ENCODE assay signal across 13 mouse cellular contexts in genomic region chr15:77354496-77354847, GRCm38 (mm10). TPM values are rescaled to one million over a fixed set of nuclear protein-coding genes. Genes with fewer than 3 reads are reported as not detected.
DNase-seq lines count a peak whose midpoint lies in the region; ATAC-seq and TF ChIP-seq lines count a peak whose summit lies in the region.
"Had no signal": no experiment of that assay in that cellular context is flagged by ENCODE, and none has a peak within 500 bp of the region (broad histone marks: within the 10 kb centered on the region; RNA-seq: fewer than 3 reads in every experiment).

No protein-coding gene starts in this region.

- no peak for ATAC-seq in forebrain, embryonic 16.5 days
- ATAC-seq in heart, postnatal 0 days (ENCODE audit: insufficient read depth, low read depth): no peak
- no peak for ATAC-seq in hindbrain, embryonic 11.5 days (ENCODE audit: low FRiP score)
- no peak for ATAC-seq in midbrain, embryonic 15.5 days (replicated peaks)
- ATAC-seq: activated CD4-positive, CD25-positive, alpha-beta regulatory T cell, adult 4 months had no signal

- 69% methylated on average over 4 of the region's 4 CpGs for WGBS in forebrain, embryonic 10.5 days
- 58% methylated on average over 4 of the region's 4 CpGs for WGBS in forebrain, embryonic 16.5 days
- WGBS in heart, postnatal 0 days: 30% methylated on average over 4 of the region's 4 CpGs
- 51% methylated on average over 4 of the region's 4 CpGs for WGBS in hindbrain, embryonic 11.5 days
- 56% methylated on average over 4 of the region's 4 CpGs for WGBS in midbrain, embryonic 15.5 days

- TF ChIP-seq EP300 in heart, postnatal 0 days (IDR thresholded peaks at IDR 0.05; ENCODE audit: low read depth): no peak

- H3K4me1 ChIP-seq in forebrain, embryonic 10.5 days: peaks cover 61% of the 10 kb centered on the region
- peaks cover 34% of the 10 kb centered on the region for H3K4me1 ChIP-seq in forebrain, embryonic 16.5 days (replicated peaks; ENCODE audit: control insufficient read depth, insufficient read depth, low read length)
- H3K4me1 ChIP-seq in heart, postnatal 0 days (ENCODE audit: control insufficient read depth, insufficient read depth): peaks cover 28% of the 10 kb centered on the region
- H3K4me1 ChIP-seq in hindbrain, embryonic 11.5 days (replicated peaks; ENCODE audit: control insufficient read depth, insufficient read depth, low read length): peaks cover 28% of the 10 kb centered on the region
- H3K4me1 ChIP-seq in midbrain, embryonic 15.5 days: peaks cover 52% of the 10 kb centered on the region

- no peak overlapping the region for H3K4me3 ChIP-seq in forebrain, embryonic 10.5 days
- no peak overlapping the region for H3K4me3 ChIP-seq in forebrain, embryonic 16.5 days (replicated peaks; ENCODE audit: low read length)
- no peak overlapping the region for H3K4me3 ChIP-seq in heart, postnatal 0 days (ENCODE audit: low read depth, low read length)
- no peak overlapping the region for H3K4me3 ChIP-seq in hindbrain, embryonic 11.5 days (ENCODE audit: low read depth, low read length)
- H3K4me3 ChIP-seq in midbrain, embryonic 15.5 days: no peak overlapping the region
- H3K4me3 ChIP-seq: lung, embryonic 15.5 days had no signal

- H3K9ac ChIP-seq in forebrain, embryonic 16.5 days (replicated peaks; ENCODE audit: low read depth, low read length): no peak overlapping the region
- no peak overlapping the region for H3K9ac ChIP-seq in heart, postnatal 0 days (replicated peaks; ENCODE audit: low read depth, low read length)
- H3K9ac ChIP-seq in hindbrain, embryonic 11.5 days (ENCODE audit: low read depth, low read length): no peak overlapping the region
- no peak overlapping the region for H3K9ac ChIP-seq in midbrain, embryonic 15.5 days
- H3K9ac ChIP-seq: lung, embryonic 15.5 days had no signal

- no peak for DNase-seq in forebrain, embryonic 10.5 days (ENCODE audit: extremely low spot score, low spot score)
- DNase-seq in heart, postnatal 0 days (ENCODE audit: low spot score): no peak
- DNase-seq in heart, adult 8-10 months (ENCODE audit: low spot score): no peak
- DNase-seq in hindbrain, embryonic 11.5 days (ENCODE audit: low spot score): no peak
- DNase-seq in ovary, postnatal 14 days (ENCODE audit: low spot score): no peak
- no peak for DNase-seq in layer of hippocampus, adult 18-20 months (ENCODE audit: low spot score in 2 of 2)
- DNase-seq: liver had no signal

- H3K36me3 ChIP-seq in forebrain, embryonic 10.5 days (replicated peaks): no peaks in the 10 kb centered on the region
- H3K36me3 ChIP-seq in forebrain, embryonic 16.5 days (ENCODE audit: control insufficient read depth, insufficient read depth): no peaks in the 10 kb centered on the region
- H3K36me3 ChIP-seq in heart, postnatal 0 days (replicated peaks; ENCODE audit: control insufficient read depth, insufficient read depth, low read length): no peaks in the 10 kb centered on the region
- no peaks in the 10 kb centered on the region for H3K36me3 ChIP-seq in hindbrain, embryonic 11.5 days (ENCODE audit: control insufficient read depth, insufficient read depth, low read length)
- no peaks in the 10 kb centered on the region for H3K36me3 ChIP-seq in midbrain, embryonic 15.5 days (replicated peaks)
- H3K36me3 ChIP-seq: lung, embryonic 15.5 days had no signal

- no peaks in the 10 kb centered on the region for H3K9me3 ChIP-seq in forebrain, embryonic 10.5 days
- no peaks in the 10 kb centered on the region for H3K9me3 ChIP-seq in forebrain, embryonic 16.5 days (ENCODE audit: control insufficient read depth, low read length)
- H3K9me3 ChIP-seq in heart, postnatal 0 days (replicated peaks; ENCODE audit: control insufficient read depth, low read length): no peaks in the 10 kb centered on the region
- no peaks in the 10 kb centered on the region for H3K9me3 ChIP-seq in hindbrain, embryonic 11.5 days (ENCODE audit: control insufficient read depth, low read length)
- no peaks in the 10 kb centered on the region for H3K9me3 ChIP-seq in midbrain, embryonic 15.5 days
- H3K9me3 ChIP-seq: lung, embryonic 15.5 days had no signal

- no peak for TF ChIP-seq CTCF in heart, postnatal 0 days (IDR thresholded peaks at IDR 0.05; ENCODE audit: low read depth)

- peaks cover 29% of the 10 kb centered on the region for H3K27me3 ChIP-seq in forebrain, embryonic 10.5 days (ENCODE audit: poor library complexity, severe bottlenecking)
- no peaks in the 10 kb centered on the region for H3K27me3 ChIP-seq in forebrain, embryonic 16.5 days (replicated peaks; ENCODE audit: control insufficient read depth, insufficient read depth, low read length)
- no peaks in the 10 kb centered on the region for H3K27me3 ChIP-seq in heart, postnatal 0 days (ENCODE audit: control insufficient read depth, insufficient read depth, low read length)
- no peaks in the 10 kb centered on the region for H3K27me3 ChIP-seq in hindbrain, embryonic 11.5 days (ENCODE audit: control insufficient read depth, insufficient read depth, low read length)
- no peaks in the 10 kb centered on the region for H3K27me3 ChIP-seq in midbrain, embryonic 15.5 days (replicated peaks)
- H3K27me3 ChIP-seq: lung, embryonic 15.5 days had no signal

- H3K27ac ChIP-seq in forebrain, embryonic 10.5 days: peak overlapping the region; percentile 69
- no peak overlapping the region for H3K27ac ChIP-seq in forebrain, embryonic 16.5 days (ENCODE audit: low read length)
- 0 out of 2 replicates have a peak overlapping the region, but pooled peaks have one; percentile 13 for H3K27ac ChIP-seq in heart, postnatal 0 days (ENCODE audit: low read depth)
- peak overlapping the region; percentile 76 for H3K27ac ChIP-seq in hindbrain, embryonic 11.5 days (ENCODE audit: low read depth, low read length)
- H3K27ac ChIP-seq in midbrain, embryonic 15.5 days: 0 out of 2 replicates have a peak overlapping the region, but pooled peaks have one; percentile 42
- H3K27ac ChIP-seq: lung, embryonic 15.5 days had no signal

- no peak overlapping the region for H3K4me2 ChIP-seq in forebrain, embryonic 16.5 days (ENCODE audit: low read length)
- no peak overlapping the region for H3K4me2 ChIP-seq in heart, postnatal 0 days (ENCODE audit: low read depth, low read length)
- no peak overlapping the region for H3K4me2 ChIP-seq in hindbrain, embryonic 11.5 days (replicated peaks; ENCODE audit: low read depth, low read length)
- no peak overlapping the region for H3K4me2 ChIP-seq in midbrain, embryonic 15.5 days
- H3K4me2 ChIP-seq: lung, embryonic 15.5 days had no signal

RNA-seq across cellular contexts. Expression of gene Apol7a, which starts 44.4 kb away (rescaled TPM):
- not detected in 2 replicates for polyA plus RNA-seq in forebrain, embryonic 10.5 days (2016; fragmentation: Nextera tagmentation; extraction: Ambion mirVana)
- polyA plus RNA-seq in forebrain, embryonic 16.5 days (2015; fragmentation: Nextera tagmentation; extraction: Ambion mirVana): not detected in 2 replicates
- 1.3 TPM in 1 of 2 replicates, not detected in the other for total RNA-seq in heart, postnatal 0 days (2014; rRNA removed; ENCODE audit: low replicate concordance)
- 0.20 and 0.27 TPM in 2 replicates for polyA plus RNA-seq in heart, postnatal 0 days (2015; fragmentation: Nextera tagmentation; extraction: Ambion mirVana)
- total RNA-seq in heart, adult 8-10 months (2022): under 1 TPM in 2 of 4 experiments, not detected in 2; 0.09 to 0.19 TPM
- polyA plus RNA-seq in hindbrain, embryonic 11.5 days (2014; fragmentation: Nextera tagmentation; extraction: Ambion mirVana): not detected in 2 replicates
- polyA plus RNA-seq in midbrain, embryonic 15.5 days (2015; fragmentation: Nextera tagmentation; extraction: Ambion mirVana): not detected in 2 replicates
- total RNA-seq in layer of hippocampus, adult 18-20 months (2021): not detected
- total RNA-seq: megakaryocyte, adult 5-6 weeks had no signal
- polyA plus RNA-seq: activated CD4-positive, CD25-positive, alpha-beta regulatory T cell, adult 4 months; kidney, embryonic 14.5 days had no signal

RNA-seq across cellular contexts. Expression of gene Rbfox2, which starts 47.7 kb away (rescaled TPM):
- polyA plus RNA-seq in forebrain, embryonic 10.5 days (2016; fragmentation: Nextera tagmentation; extraction: Ambion mirVana): 35.8 and 39.0 TPM in 2 replicates
- polyA plus RNA-seq in forebrain, embryonic 16.5 days (2015; fragmentation: Nextera tagmentation; extraction: Ambion mirVana): 212 and 226 TPM in 2 replicates
- 143 and 151 TPM in 2 replicates for total RNA-seq in heart, postnatal 0 days (2014; rRNA removed; ENCODE audit: low replicate concordance)
- polyA plus RNA-seq in heart, postnatal 0 days (2015; fragmentation: Nextera tagmentation; extraction: Ambion mirVana): 47.6 and 49.1 TPM in 2 replicates
- 100 to 1,000 TPM in 2 of 4 experiments, 10 to 100 TPM in 2; 87.6 to 108 (median 101) TPM for total RNA-seq in heart, adult 8-10 months (2022)
- 115 and 142 TPM in 2 replicates for polyA plus RNA-seq in hindbrain, embryonic 11.5 days (2014; fragmentation: Nextera tagmentation; extraction: Ambion mirVana)
- polyA plus RNA-seq in midbrain, embryonic 15.5 days (2015; fragmentation: Nextera tagmentation; extraction: Ambion mirVana): 181 and 185 TPM in 2 replicates
- total RNA-seq in layer of hippocampus, adult 18-20 months (2021): 100 to 1,000 TPM; 238 to 245 TPM

RNA-seq across cellular contexts. Expression of gene Apol9a, which starts 56.5 kb away (rescaled TPM):
- polyA plus RNA-seq in forebrain, embryonic 10.5 days (2016; fragmentation: Nextera tagmentation; extraction: Ambion mirVana): not detected in 2 replicates
- 0.09 TPM in 1 of 2 replicates, not detected in the other for polyA plus RNA-seq in forebrain, embryonic 16.5 days (2015; fragmentation: Nextera tagmentation; extraction: Ambion mirVana)
- 0.12 TPM in 1 of 2 replicates, not detected in the other for total RNA-seq in heart, postnatal 0 days (2014; rRNA removed; ENCODE audit: low replicate concordance)
- polyA plus RNA-seq in heart, postnatal 0 days (2015; fragmentation: Nextera tagmentation; extraction: Ambion mirVana): 0.45 and 0.52 TPM in 2 replicates
- under 1 TPM in 1 of 4 experiments, not detected in 3; 0.19 TPM for total RNA-seq in heart, adult 8-10 months (2022)
- polyA plus RNA-seq in hindbrain, embryonic 11.5 days (2014; fragmentation: Nextera tagmentation; extraction: Ambion mirVana): 0.03 and 0.06 TPM in 2 replicates
- polyA plus RNA-seq in midbrain, embryonic 15.5 days (2015; fragmentation: Nextera tagmentation; extraction: Ambion mirVana): 0.14 and 0.15 TPM in 2 replicates
- not detected for total RNA-seq in layer of hippocampus, adult 18-20 months (2021)
- polyA plus RNA-seq: kidney, embryonic 14.5 days had no signal
